Mouse (Mus musculus): ENCODE data around the gene Bmper.

Bmper gene

DNA sequence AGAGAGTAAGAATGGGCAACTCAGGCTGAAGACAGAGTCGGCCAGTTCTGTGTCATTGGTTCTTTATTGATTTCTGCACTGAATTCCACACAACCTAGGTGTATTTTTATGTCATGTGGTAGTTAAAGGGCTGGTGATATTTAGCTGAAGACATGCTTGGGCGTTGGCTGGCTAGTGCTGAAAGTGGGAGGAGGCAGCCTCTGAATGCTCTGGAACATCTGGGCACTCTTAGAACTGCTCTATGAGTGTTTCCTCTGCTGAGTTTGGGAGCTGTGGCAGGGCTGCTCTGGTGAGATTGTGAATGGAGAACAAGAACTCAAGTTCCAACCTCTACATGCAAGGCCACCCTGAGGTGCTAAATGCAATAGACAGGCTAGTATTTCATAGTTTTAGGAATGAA lies 46.2 kb downstream of the Bmper start:
- ChIA-PET CTCF (interaction anchor here in 1 of 4 experiments (0.6 kb wide), 1 partner anchor 1989 kb away, joined by 3 read pairs; no protein-coding TSS in a partner anchor), POLR2A (no interaction called here)

DNA sequence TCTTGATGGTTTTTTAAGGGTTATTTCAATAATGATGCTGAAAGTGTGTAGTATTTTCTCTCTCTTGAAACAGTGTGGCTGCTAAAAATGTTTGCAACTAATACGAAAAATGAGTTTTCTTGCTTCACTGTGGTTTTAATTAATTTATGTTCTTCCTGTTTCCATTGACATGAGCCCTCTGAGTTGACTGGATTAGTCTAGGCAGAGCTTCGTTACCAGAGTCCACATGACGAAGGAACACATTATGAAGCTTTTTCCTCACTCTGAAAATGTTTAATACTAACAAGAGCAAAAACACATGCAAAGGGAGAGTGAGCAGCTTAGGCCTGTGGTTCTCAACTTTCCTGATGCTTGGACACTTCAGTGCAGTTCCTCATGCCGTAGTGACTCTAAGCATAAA lies 53.4 kb downstream of the Bmper start:
- ChIA-PET POLR2A (no interaction called here), CTCF (no interaction called here)

DNA sequence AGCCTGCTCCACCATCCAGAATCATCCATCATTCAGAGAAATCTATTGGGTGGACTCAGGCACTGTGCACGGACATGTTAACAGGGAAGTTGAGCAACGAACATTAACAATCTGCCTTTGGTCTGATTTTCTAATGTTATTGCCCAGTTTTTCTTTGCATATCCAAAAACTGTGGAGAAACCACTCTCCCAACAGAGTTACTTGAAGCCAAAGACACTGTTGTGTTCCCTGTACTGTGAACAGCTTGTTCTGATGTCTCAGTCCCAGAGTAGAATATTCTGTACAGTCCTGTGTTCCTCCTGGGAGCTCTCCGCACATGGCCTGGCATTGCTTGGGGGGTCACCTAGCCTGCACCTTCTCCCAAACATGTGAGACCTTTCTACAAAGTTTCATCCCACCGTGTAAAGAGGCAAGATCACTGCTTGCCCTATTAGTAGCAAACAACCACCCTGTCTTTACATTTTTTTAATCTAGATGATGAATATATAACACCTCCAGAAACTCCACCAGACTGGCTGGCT lies 62.1 kb downstream of the Bmper start:
- ChIA-PET POLR2A (no interaction called here), CTCF (no interaction called here)

GRCm38 (mm10) chr9:23293574-23293973 lies 70.7 kb downstream of the Bmper start:
- ChIA-PET CTCF (no interaction called here), POLR2A (no interaction called here)

DNA sequence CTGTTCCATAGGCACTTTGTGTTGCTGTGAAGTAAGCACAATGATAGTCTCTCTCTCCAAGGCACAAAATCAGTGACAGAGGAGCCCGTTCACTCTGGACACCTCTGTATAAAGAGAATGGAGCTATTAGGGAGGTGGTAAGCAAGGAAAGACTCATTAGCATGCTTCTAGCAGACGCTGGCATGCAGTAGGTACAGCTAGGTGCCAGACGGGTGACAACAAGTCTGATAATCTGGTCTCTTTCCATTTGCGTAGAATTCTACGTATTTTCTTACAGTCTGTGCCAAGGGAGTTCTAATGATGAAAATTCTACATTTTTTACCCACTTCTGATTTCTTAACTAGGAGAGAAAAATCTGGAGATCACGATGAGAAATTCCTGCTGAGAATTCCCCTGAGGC lies 72.7 kb downstream of the Bmper start:
- POLR2A ChIA-PET, result no interaction called here
- CTCF ChIA-PET, result no interaction called here

GRCm38 (mm10) chr9:23297491-23298170 lies 74.8 kb downstream of the Bmper start:
- ChIA-PET POLR2A (interaction anchor here in 1 of 4 experiments (0.6 kb wide), 1 partner anchor 1510 kb away, joined by 3 read pairs; no protein-coding TSS in a partner anchor), CTCF (no interaction called here)

GRCm38 (mm10) chr9:23300376-23300775 lies 77.5 kb downstream of the Bmper start:
- CTCF ChIA-PET, result no interaction called here
- POLR2A ChIA-PET, result no interaction called here

DNA sequence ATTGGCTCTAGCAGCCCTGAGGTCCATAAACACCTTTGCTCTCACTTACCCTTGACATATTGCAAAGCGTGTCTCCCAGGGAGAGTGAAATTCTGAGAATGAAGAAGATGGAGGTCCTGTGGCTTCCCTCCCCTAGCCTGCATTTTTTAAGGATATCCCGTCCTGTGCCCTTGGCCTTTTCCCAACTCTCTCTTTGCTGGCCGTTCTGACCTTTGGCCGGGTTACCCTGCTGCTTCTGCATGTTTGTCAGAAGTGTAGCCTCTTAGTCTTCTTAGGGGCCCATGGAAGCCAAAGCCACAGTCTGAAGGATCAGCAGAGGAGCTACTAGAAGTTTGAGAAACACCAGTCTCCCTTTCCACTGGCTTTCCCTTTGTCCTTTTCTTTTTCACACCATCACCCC lies 82.8 kb downstream of the Bmper start:
- ChIA-PET POLR2A (no interaction called here), CTCF (no interaction called here)

DNA sequence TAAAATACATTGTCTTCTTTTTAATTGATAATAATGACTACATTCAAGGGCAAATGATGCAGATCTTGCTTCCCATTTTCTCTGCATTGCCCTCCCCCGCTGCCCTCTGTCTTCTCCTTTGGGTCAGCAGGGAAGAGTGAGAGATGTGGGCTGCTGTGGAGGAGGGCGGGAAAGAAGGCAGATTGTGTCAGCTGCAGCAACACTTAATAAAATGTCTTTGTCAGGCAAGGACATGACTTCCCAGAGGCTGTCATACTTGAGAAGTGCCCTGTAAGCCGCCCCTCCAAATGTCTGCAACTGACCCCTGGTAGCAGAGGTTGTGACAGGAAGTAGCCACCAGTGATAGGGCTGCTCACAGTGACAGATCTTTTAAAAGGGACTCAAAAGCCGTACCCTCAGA lies 83.3 kb downstream of the Bmper start:
- ChIA-PET POLR2A (no interaction called here), CTCF (no interaction called here)

- ChIA-PET CTCF (no interaction called here), POLR2A (no interaction called here)
These were observed 85.0 kb downstream of the Bmper start for GRCm38 (mm10) chr9:23307835-23308234.

DNA sequence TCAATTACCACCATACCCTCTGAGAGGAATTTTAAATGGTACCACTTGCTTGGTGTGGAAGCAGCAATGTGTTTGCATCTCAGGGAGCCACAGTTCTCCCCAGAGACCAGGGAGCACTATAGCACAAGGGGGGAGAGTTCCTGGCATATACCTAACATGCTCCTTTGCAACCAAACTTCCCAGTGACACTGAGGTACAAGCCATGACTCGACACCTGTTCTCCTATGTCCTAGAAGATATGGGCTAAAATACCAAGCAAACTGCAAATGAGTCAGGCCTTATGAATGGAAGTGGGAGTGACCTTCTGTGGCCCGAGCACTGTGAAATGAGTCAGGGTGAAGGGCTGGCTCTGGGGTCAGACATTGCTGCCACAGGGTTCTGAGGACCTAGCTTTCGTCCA lies 88.1 kb downstream of the Bmper start:
- ChIA-PET POLR2A (no interaction called here), CTCF (no interaction called here)

DNA sequence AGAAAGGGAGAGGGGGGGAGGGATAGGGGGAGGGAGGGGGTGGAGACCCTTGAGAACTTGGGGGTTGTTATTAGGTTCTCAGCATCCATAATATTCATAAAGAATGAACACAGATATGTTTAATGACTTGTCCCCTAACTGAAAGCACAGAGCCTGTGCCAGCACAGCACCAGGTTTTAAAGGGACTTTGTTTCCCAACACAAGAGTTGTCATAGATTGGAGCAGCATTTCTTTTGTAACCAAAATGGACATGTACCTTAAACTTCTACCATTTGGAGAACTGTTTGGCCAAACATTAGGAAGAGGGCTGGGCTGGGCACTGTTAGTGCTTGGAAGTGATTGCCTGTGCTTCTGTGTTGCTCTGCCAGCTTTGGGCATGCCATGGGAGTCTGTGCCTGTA lies 89.1 kb downstream of the Bmper start:
- ChIA-PET CTCF (no interaction called here), POLR2A (no interaction called here)

DNA sequence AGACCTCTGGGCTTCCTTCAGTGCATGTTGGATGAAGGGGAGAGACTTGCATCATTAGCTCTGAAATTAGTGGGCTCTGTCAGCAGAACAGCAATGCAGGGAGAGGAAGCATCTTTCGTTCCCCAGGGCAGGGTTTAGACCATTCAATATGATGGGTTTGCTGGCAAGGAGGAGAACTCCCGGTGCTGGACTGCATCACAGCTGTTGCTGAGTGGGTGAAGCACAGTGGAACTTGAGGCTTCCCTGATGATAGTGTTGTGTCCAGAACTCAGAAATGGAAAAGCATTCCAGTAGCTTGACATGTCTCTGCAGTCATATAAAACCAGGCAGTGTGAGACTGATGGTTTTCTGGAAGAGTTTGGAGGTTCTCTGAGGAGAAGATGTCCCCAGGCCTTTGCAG lies 90.0 kb downstream of the Bmper start:
- POLR2A ChIA-PET, result no interaction called here

GRCm38 (mm10) chr9:23315631-23316330 lies 92.9 kb downstream of the Bmper start:
- ChIA-PET POLR2A (interaction anchor here in 1 of 4 experiments (0.8 kb wide), 1 partner anchor 173 kb away, joined by 3 read pairs; no protein-coding TSS in a partner anchor), CTCF (no interaction called here)

More for the DNA sequence above, 90.0 kb downstream of the Bmper start:
- CTCF ChIA-PET, result no interaction called here

DNA sequence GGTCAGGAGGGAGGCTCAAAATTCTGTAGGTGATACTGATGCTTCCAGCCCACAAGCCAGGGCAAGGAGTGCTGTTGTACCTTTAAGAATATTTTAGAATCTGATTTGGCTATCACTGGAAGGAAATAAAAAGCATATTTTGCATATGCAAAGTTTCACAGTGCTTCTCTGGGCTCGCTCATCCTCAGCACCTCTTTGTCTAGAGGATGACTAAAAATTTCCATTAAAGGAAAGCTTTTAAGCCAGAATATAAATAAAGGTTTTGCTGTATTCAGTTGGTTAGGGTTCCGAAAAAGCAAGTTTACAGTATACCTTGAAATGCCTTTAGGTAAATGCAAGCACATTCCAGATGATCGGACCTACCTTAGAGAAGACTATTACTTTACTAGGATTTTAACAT lies 105.0 kb downstream of the Bmper start:
- POLR2A ChIA-PET, result no interaction called here
- CTCF ChIA-PET, result no interaction called here

DNA sequence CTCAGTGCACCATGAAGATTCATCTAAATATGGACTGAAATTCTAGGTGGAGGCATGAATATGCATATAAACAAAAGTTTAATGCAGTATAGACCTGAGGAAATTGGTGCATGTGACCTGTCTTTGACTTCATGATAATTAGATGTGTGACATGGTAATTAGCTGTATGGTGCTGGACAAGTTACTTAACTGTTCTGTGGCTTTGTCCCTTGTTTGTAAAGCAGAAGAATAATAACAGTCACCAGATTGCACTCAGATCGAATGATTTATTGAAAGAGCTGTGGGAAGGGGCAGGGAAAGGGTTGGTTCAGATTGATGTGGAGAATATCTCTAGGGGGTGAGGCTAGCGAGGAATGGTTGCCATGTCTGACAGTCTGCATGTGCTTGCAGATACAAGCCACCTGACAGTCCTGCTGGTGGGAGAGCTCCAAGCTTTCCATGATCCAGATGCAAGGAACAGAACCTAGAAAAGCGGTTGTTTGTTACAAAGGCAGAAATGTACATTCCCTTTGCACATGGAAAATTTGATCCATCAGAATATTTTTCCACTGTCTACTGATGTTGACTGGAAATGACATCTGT lies 110.3 kb downstream of the Bmper start:
- ChIA-PET CTCF (no interaction called here), POLR2A (interaction anchor here in 1 of 4 experiments (0.6 kb wide), 1 partner anchor 188 kb away, joined by 7 read pairs; no protein-coding TSS in a partner anchor)

DNA sequence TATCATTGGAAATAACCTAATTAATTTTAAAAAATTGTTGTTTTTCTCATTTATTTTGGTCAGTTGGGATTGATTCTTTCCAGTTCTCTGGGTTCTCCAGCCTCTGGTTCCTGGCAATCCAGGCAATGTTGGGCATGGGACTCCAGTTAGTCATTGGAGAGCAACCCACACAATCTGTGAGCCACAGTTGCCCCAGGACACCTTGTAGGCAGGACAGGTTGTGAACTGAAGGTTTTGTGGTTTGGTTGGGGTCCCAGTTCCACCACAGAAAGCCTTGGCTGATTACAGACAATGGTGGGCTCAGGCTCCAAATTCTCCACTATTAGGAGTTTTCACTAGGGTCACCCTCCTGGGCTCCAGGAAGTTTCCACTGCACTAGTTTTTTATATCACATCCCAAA lies 117.7 kb downstream of the Bmper start:
- CTCF ChIA-PET, result no interaction called here

DNA sequence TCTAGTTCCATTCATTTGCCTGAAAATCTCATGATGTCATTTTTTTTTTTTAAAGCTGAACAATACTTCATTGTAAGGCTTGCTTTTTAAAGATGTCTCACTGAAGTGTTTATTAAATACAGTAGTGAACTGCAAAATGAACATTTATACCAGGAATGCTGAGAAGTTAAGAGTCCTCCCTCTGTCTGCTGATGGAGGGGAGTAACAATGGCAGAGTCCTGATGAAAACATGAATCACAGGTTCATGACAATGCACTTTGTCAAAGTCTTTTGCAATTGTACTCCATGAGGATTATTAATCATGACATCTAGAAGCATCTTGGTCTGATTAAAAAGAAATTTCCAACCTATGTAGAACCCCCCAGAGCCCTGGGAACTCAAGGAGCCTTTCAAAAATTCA lies 118.4 kb downstream of the Bmper start:
- ChIA-PET POLR2A (no interaction called here), CTCF (no interaction called here)

More for the DNA sequence above, 117.7 kb downstream of the Bmper start:
- POLR2A ChIA-PET, result no interaction called here

GRCm38 (mm10) chr9:23344353-23344752 lies 121.5 kb downstream of the Bmper start:
- POLR2A ChIA-PET, result no interaction called here
- CTCF ChIA-PET, result no interaction called here

GRCm38 (mm10) chr9:23345093-23345844 lies 122.4 kb downstream of the Bmper start:
- ChIA-PET POLR2A (no interaction called here), CTCF (no interaction called here)

GRCm38 (mm10) chr9:23349603-23350002 lies 126.7 kb downstream of the Bmper start:
- ChIA-PET POLR2A (no interaction called here), CTCF (no interaction called here)
